Mouse (Mus musculus): ENCODE measurements around the gene Cfap46. TPM values are rescaled to one million over a fixed set of nuclear protein-coding genes. Genes with fewer than 3 reads are reported as not detected.

Gene Cfap46
- total and polyA plus RNA-seq, 2 experiments from 2014 or later: 3.1 to 4.5 TPM

DNA sequence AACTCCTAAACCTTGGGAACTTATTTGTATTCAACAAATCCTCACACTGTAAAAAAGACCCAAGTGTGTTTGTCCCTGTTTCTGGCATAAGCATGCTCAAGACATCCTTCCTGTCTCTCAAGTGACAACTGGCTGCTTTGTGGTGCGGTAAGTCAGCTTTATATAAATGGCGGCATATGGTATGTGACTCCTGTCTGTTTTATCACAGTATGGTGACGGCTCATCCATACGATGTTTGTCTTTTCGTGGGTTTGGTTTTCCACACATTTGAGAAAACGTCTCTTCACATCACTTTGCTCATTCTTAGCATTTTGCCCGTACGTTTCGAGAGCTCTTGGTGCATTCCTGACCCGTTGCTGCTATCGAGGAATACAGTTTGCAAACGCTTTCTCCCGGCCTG lies 61.0 kb downstream of the Cfap46 start:
- no peak overlapping the region for H3K27ac ChIP-seq (ENCODE audit: low read depth, low read length)
- WGBS: 67% methylated on average over 13 of the region's 13 CpGs
- H3K4me3 ChIP-seq (ENCODE audit: low read depth, low read length): no peak overlapping the region
- H3K4me1 ChIP-seq (ENCODE audit: insufficient read depth): no peaks in the 10 kb centered on the region
- no peaks in the 10 kb centered on the region for H3K36me3 ChIP-seq (ENCODE audit: insufficient read depth)
- TF ChIP-seq CTCF (IDR thresholded peaks at IDR 0.05; ENCODE audit: low read depth): no peak
- peak; percentile 70 for ATAC-seq
- H3K9me3 ChIP-seq (ENCODE audit: low read length): no peaks in the 10 kb centered on the region
- H3K9ac ChIP-seq: no peak overlapping the region
- peak; percentile 57 for DNase-seq
- no peaks in the 10 kb centered on the region for H3K27me3 ChIP-seq (ENCODE audit: insufficient read depth, low read length)
- H3K4me2 ChIP-seq (ENCODE audit: low read depth): no peak overlapping the region

DNA sequence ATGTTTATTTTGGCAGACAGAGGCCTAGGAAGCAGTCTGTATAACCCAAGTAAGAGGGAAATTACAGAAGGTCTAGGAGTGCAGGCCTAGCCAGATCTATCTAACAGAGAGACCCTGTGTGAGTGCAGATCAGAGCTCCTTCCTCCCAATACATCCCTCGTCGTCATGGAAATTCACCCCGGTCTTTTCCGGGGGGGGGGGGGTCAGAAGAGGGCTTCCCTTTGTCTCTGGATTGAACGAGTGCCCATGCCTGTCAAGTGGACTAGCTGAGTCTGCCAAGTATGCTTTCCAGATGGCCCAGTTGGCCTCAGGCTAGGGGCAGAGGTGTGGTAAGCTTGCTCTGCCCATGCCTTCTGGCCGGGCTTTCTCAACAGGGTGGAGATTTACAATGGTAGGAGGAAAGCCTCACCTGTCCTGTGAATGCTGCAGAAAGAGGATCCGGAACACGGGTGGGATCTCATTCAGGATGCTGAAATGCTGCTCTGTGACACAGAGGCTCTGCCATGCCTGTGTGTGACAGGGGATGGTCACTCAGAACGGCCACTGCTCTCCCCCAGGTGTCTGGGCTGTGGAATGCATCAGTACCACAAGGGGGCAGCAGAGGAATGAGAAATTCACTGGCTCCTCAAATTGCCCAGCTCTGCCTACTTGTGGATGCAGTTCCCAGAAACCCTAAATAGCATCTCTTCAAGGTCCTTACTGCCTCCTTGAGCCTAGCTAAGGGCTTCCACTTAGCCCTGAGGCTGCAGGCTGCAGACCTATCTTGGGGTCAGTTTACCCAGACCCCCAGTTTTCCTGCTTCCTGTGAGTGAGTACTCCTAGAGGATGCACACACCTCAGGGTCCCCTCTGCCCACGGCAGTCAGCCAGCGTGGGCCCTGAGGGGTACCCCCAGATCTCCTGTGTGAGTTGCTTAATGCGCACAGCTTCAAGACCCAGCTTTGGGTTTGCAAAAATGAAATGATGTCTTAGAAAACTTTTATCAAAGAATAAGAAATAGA lies 67.5 kb downstream of the Cfap46 start:
- peak; percentile 88 for DNase-seq
- no peak overlapping the region for H3K4me3 ChIP-seq (ENCODE audit: low read depth, low read length)
- H3K27me3 ChIP-seq (ENCODE audit: insufficient read depth, low read length): no peaks in the 10 kb centered on the region
- H3K27ac ChIP-seq (ENCODE audit: low read depth, low read length): no peak overlapping the region
- 34% methylated on average over 12 of the region's 12 CpGs for WGBS
- H3K4me1 ChIP-seq (ENCODE audit: insufficient read depth): no peaks in the 10 kb centered on the region
- H3K4me2 ChIP-seq (ENCODE audit: low read depth): no peak overlapping the region
- no peak overlapping the region for H3K9ac ChIP-seq
- TF ChIP-seq CTCF (IDR thresholded peaks at IDR 0.05; ENCODE audit: low read depth): peak; percentile 96
- no peaks in the 10 kb centered on the region for H3K9me3 ChIP-seq (ENCODE audit: low read length)
- H3K36me3 ChIP-seq (ENCODE audit: insufficient read depth): no peaks in the 10 kb centered on the region
- peak; percentile 87 for ATAC-seq

DNA sequence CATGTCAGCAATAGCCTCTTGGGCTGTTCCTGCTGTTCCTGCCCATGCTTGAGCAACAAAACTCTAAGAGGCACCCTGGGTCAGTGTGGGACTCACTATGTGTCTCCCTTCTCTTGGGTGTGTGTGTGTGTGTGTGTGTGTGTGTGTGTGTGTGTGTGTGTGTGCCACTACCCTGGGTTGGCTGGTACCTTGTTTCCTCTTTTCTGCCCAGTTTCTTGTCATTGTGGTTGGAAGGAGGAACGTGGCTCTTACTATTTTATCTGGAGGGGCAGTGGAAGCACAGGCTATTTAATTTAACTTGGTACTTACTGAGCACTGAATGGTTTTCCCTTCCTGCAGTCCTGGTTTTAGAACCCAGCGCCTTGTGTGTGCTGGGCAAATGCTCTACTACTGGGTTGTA lies 73.3 kb downstream of the Cfap46 start:
- Histone ChIP-seq H3K9ac (no peak overlapping the region), H3K27me3 (ENCODE audit: insufficient read depth, low read length) (no peaks in the 10 kb centered on the region), H3K36me3 (ENCODE audit: insufficient read depth) (no peaks in the 10 kb centered on the region), H3K4me2 (ENCODE audit: low read depth) (no peak overlapping the region), H3K4me3 (ENCODE audit: low read depth, low read length) (no peak overlapping the region), H3K9me3 (ENCODE audit: low read length) (no peaks in the 10 kb centered on the region), H3K4me1 (ENCODE audit: insufficient read depth) (no peaks in the 10 kb centered on the region), H3K27ac (ENCODE audit: low read depth, low read length) (no peak overlapping the region)
- DNase-seq (no peak), ATAC-seq (no peak)
- WGBS: 82% methylated on average over 2 of the region's 2 CpGs
- TF ChIP-seq CTCF (IDR thresholded peaks at IDR 0.05; ENCODE audit: low read depth): no peak

DNA sequence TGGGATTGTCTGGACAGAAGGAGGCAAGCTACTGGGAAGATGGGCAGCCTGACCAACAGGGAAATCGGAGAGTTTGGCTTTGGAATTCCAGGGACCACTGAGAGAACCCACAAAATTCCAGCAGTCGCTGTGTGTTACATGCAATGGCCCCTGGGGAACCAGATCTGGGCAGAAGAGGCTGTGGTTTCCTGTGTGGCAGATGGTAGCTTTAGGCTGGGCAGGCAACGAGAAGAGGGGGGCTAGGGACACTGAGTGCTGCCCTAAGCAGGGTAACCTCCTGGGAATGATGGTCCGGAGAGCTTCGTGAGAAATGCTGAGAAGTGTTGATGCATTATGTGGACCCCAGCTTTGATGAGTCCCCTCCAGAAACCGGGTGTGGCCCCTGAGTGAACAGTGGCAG lies 87.8 kb downstream of the Cfap46 start:
- TF ChIP-seq CTCF (IDR thresholded peaks at IDR 0.05; ENCODE audit: low read depth): no peak
- H3K9me3 ChIP-seq (ENCODE audit: low read length): no peaks in the 10 kb centered on the region
- H3K9ac ChIP-seq: no peak overlapping the region
- no peaks in the 10 kb centered on the region for H3K4me1 ChIP-seq (ENCODE audit: insufficient read depth)
- 79% methylated on average over 6 of the region's 6 CpGs for WGBS
- H3K4me3 ChIP-seq (ENCODE audit: low read depth, low read length): no peak overlapping the region
- H3K27ac ChIP-seq (ENCODE audit: low read depth, low read length): no peak overlapping the region
- H3K36me3 ChIP-seq (ENCODE audit: insufficient read depth): no peaks in the 10 kb centered on the region
- no peak overlapping the region for H3K4me2 ChIP-seq (ENCODE audit: low read depth)
- DNase-seq (no peak), ATAC-seq (no peak)
- no peaks in the 10 kb centered on the region; the same call in 1 of the 2 replicates for H3K27me3 ChIP-seq (ENCODE audit: insufficient read depth, low read length)

DNA sequence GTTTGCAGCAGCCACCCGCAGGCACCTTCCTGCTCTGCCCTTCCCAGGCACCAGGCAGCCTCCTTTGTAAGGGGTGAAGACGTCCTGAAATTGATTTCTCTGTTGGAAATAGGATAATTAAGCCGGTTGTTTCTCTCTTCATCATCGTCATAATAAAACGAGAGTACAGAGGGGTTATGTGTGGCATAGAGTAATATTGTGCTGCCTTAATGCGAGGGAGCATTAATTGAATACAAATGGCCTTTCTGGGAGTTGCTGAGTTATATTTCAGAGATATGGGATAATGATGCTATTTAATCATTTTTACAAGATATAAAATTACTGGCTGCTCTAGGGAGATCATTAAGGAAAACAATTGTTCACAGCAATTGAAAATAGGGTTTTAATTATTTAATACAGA lies 88.3 kb downstream of the Cfap46 start:
- no peak for ATAC-seq
- no peaks in the 10 kb centered on the region; the same call in 1 of the 2 replicates for H3K27me3 ChIP-seq (ENCODE audit: insufficient read depth, low read length)
- H3K4me3 ChIP-seq (ENCODE audit: low read depth, low read length): no peak overlapping the region
- H3K36me3 ChIP-seq (ENCODE audit: insufficient read depth): no peaks in the 10 kb centered on the region
- no peak for TF ChIP-seq CTCF (IDR thresholded peaks at IDR 0.05; ENCODE audit: low read depth)
- H3K9ac ChIP-seq: no peak overlapping the region
- H3K4me2 ChIP-seq (ENCODE audit: low read depth): no peak overlapping the region
- no peak for DNase-seq
- WGBS: 60% methylated on average over 6 of the region's 6 CpGs
- no peaks in the 10 kb centered on the region for H3K9me3 ChIP-seq (ENCODE audit: low read length)
- no peak overlapping the region for H3K27ac ChIP-seq (ENCODE audit: low read depth, low read length)
- H3K4me1 ChIP-seq (ENCODE audit: insufficient read depth): no peaks in the 10 kb centered on the region

DNA sequence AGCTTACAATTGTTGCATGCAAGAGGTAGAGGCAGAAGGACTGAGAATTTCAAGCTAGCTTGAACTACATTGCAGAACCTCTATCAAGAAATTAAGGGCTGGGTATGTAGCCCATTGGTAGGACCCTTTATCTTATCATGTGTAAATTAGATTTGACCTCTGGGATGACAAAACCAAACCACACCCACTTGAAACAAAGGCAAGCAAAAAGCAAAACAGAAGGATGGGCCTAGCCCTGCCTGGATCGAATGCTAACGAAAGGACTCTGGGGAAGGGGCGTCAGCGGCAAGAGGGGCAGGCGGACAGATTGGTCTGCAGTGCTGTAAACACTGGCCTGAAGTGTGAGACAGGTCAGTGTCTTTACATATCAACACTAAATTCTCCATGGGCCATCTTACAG lies 92.3 kb downstream of the Cfap46 start:
- no peak overlapping the region for H3K27ac ChIP-seq (ENCODE audit: low read depth, low read length)
- ATAC-seq (no peak), DNase-seq (no peak)
- no peaks in the 10 kb centered on the region for H3K9me3 ChIP-seq (ENCODE audit: low read length)
- H3K4me2 ChIP-seq (ENCODE audit: low read depth): no peak overlapping the region
- H3K27me3 ChIP-seq (ENCODE audit: insufficient read depth, low read length): peaks cover 28% of the 10 kb centered on the region
- no peak overlapping the region for H3K4me3 ChIP-seq (ENCODE audit: low read depth, low read length)
- no peaks in the 10 kb centered on the region for H3K36me3 ChIP-seq (ENCODE audit: insufficient read depth)
- 90% methylated on average over 5 of the region's 5 CpGs for WGBS
- no peaks in the 10 kb centered on the region for H3K4me1 ChIP-seq (ENCODE audit: insufficient read depth)
- no peak for TF ChIP-seq CTCF (IDR thresholded peaks at IDR 0.05; ENCODE audit: low read depth)
- H3K9ac ChIP-seq: no peak overlapping the region

DNA sequence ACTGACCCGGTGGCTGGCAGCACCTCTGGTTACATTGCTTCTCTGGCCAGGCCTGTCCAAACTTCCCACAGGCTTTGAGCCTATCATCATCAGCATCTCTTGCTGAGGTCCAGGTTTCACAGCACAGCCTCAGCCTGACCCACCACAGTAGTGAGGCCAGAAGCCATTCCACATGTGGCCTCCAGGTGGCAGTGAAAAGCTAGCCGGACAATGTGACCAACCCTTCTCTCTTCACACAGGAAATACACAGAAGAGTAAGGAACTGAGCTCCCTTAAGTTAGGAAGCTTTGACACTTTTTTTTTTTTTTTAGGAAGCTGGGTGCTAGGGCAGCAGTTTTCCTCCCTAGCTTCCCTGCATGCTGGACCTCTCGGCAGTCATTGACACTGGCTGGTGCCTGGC lies 93.3 kb downstream of the Cfap46 start:
- no peaks in the 10 kb centered on the region for H3K9me3 ChIP-seq (ENCODE audit: low read length)
- H3K27me3 ChIP-seq (ENCODE audit: insufficient read depth, low read length): peaks cover 38% of the 10 kb centered on the region
- DNase-seq (peak; percentile 49), ATAC-seq (no peak)
- H3K4me3 ChIP-seq (ENCODE audit: low read depth, low read length): no peak overlapping the region
- H3K36me3 ChIP-seq (ENCODE audit: insufficient read depth): no peaks in the 10 kb centered on the region
- no peak overlapping the region for H3K9ac ChIP-seq
- H3K4me1 ChIP-seq (ENCODE audit: insufficient read depth): no peaks in the 10 kb centered on the region
- H3K4me2 ChIP-seq (ENCODE audit: low read depth): no peak overlapping the region
- 33% methylated on average over 3 of the region's 3 CpGs for WGBS
- TF ChIP-seq CTCF (IDR thresholded peaks at IDR 0.05; ENCODE audit: low read depth): peak; percentile 71
- no peak overlapping the region for H3K27ac ChIP-seq (ENCODE audit: low read depth, low read length)

Measured in forebrain, postnatal 0 days (tissue).